Mouse (Mus musculus) neural tube, embryonic 13.5 days (tissue): Measurements from ENCODE around the gene Hjurp. TPM values are rescaled to one million over a fixed set of nuclear protein-coding genes. Genes with fewer than 3 reads are reported as not detected.

ENCODE experiments used
- ATAC-seq: fragments of 200-750 bp; cut with Nextera tagmentation; 2 replicates; pipeline ENCODE4 v1.8.0; 2017; ENCODE audit warnings: low read depth, mild to moderate bottlenecking, moderate TSS enrichment, moderate library complexity
- H3K27ac ChIP-seq: fragments of 300-500 bp; sonication (generic); replicated peaks from 2 replicates; pipeline ENCODE4 v1.5.1; 2015; ENCODE audit warnings: moderate library complexity, mild to moderate bottlenecking, inconsistent platforms
- H3K27me3 ChIP-seq: fragments of 300-500 bp; sonication (generic); 2 replicates; pipeline ENCODE4 v1.6.1; 2015; ENCODE audit warnings: mild to moderate bottlenecking, inconsistent platforms
- H3K36me3 ChIP-seq: fragments of 300-500 bp; sonication (generic); 2 replicates; pipeline ENCODE4 v1.6.1; 2015; ENCODE audit warnings: mild to moderate bottlenecking, inconsistent platforms
- H3K4me1 ChIP-seq: fragments of 300-500 bp; sonication (generic); replicated peaks from 2 replicates; pipeline ENCODE4 v1.6.1; 2015; ENCODE audit warnings: inconsistent platforms
- H3K4me2 ChIP-seq: fragments of 300-500 bp; sonication (generic); 2 replicates; pipeline ENCODE4 v1.6.1; 2015; ENCODE audit warnings: inconsistent platforms, mild to moderate bottlenecking, moderate library complexity
- H3K4me3 ChIP-seq: fragments of 300-500 bp; sonication (generic); 2 replicates; pipeline ENCODE4 v1.5.1; 2015; ENCODE audit warnings: mild to moderate bottlenecking, inconsistent platforms
- H3K9ac ChIP-seq: fragments of 300-500 bp; sonication (generic); 2 replicates; pipeline ENCODE4 v1.6.1; 2015; ENCODE audit warnings: moderate library complexity, mild to moderate bottlenecking, inconsistent platforms
- H3K9me3 ChIP-seq: fragments of 300-500 bp; sonication (generic); 2 replicates; pipeline ENCODE4 v1.6.1; 2016; ENCODE audit warnings: inconsistent platforms
- WGBS: fragments of 180-500 bp; shearing (Covaris S2); methylation state at CpG from one replicate; pipeline ENCODE4 v1.1.7; 2015; 5-methylcytosine and 5-hydroxymethylcytosine counted together
- polyA plus RNA-seq: library from polyadenylated mRNA; unstranded; fragments of >200 nt; fragmentation: Nextera tagmentation; extraction: Ambion mirVana; gene quantifications from 2 replicates; pipeline ENCODE4 v1.2.1, GENCODE M21; 2015

The Hjurp gene
- polyA plus RNA-seq, 1 experiment from 2014 or later: 69.9 TPM

DNA sequence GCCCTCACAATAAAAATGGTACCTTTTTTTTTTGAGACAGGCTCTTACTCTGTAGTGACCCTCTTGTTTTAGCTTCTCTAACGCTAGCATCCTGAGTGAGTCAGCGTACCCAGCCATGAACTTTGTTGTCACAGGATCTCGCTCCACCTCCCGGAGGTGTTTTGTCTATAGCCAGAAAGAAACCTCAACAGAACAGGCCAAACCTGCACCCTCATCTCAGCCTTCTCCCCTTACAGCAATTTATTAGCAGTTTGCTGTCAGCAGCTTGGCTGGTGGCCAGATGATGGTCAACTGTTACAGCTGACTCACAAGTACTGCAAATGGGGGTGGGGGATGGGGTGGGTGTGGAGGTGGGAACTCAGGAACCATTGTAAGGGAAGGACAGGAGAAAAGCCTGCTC lies 15.2 kb downstream of the Hjurp start:
- peaks cover 82% of the 10 kb centered on the region for H3K36me3 ChIP-seq
- no peak for ATAC-seq
- H3K4me1 ChIP-seq: peaks cover 25% of the 10 kb centered on the region
- no peak overlapping the region for H3K9ac ChIP-seq
- H3K27ac ChIP-seq: no peak overlapping the region
- H3K27me3 ChIP-seq: no peaks in the 10 kb centered on the region
- 77% methylated on average over 4 of the region's 4 CpGs for WGBS
- H3K4me3 ChIP-seq: no peak overlapping the region
- peaks cover 19% of the 10 kb centered on the region for H3K9me3 ChIP-seq
- H3K4me2 ChIP-seq: no peak overlapping the region

- H3K27me3 ChIP-seq: no peaks in the 10 kb centered on the region
- peaks cover 25% of the 10 kb centered on the region for H3K4me1 ChIP-seq
- H3K36me3 ChIP-seq: peaks cover 76% of the 10 kb centered on the region
- WGBS: 85% methylated on average over 7 of the region's 7 CpGs
- H3K4me2 ChIP-seq: no peak overlapping the region
- no peak overlapping the region for H3K9ac ChIP-seq
- H3K9me3 ChIP-seq: peaks cover 24% of the 10 kb centered on the region
- H3K27ac ChIP-seq: no peak overlapping the region
- H3K4me3 ChIP-seq: no peak overlapping the region
- ATAC-seq: no peak
These were observed 15.7 kb downstream of the Hjurp start for GRCm38 (mm10) chr1:88261706-88262105.

GRCm38 (mm10) chr1:88260604-88261377 lies 16.6 kb downstream of the Hjurp start:
- no peak for ATAC-seq
- Histone ChIP-seq H3K9me3 (peaks cover 33% of the 10 kb centered on the region), H3K9ac (no peak overlapping the region), H3K27ac (no peak overlapping the region), H3K4me1 (peaks cover 25% of the 10 kb centered on the region), H3K4me2 (no peak overlapping the region), H3K4me3 (no peak overlapping the region), H3K27me3 (no peaks in the 10 kb centered on the region), H3K36me3 (peaks cover 67% of the 10 kb centered on the region)
- 85% methylated on average over 10 of the region's 10 CpGs for WGBS

DNA sequence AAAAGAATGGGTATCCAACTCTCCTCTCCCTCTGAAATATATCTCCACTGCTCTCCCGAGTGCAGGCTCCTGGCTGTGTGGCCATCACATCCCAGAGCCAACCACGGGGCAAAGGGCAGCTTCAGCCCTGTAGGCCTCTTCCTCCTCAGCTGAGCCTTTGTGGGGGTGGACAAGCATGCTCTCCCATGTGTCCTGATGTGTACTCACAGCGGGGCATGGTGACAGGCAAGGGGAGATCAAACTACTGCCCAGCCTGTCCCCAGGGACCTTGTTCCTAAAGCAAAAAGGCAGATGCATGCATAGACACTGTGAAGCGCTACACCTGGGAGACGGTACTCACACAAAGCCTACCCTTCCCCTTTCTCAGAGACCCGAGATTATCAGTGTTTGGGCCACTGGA lies 17.3 kb downstream of the Hjurp start:
- 81% methylated on average over 6 of the region's 6 CpGs for WGBS

DNA sequence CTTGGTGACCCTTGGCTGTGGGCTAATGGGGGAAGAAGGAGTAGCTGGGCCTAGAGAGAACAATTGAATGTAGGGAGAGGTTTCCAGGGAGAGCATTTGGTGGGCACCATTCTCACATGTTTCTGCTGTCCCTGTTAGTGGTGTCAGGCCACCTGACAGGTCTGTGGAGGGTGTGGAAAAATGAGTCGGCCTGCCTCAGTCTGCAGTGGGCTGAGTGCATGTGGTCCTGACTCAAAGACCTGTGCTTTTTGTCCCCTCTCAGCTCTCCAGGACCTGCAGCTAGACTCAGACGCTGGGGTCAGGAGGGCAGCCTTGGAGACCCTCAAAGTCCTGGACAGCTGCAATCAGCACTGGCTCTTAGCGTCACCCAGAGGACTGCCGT lies 17.8 kb downstream of the Hjurp start:
- Histone ChIP-seq H3K27ac (no peak overlapping the region), H3K9ac (no peak overlapping the region), H3K36me3 (peaks cover 56% of the 10 kb centered on the region), H3K4me2 (no peak overlapping the region), H3K9me3 (peaks cover 40% of the 10 kb centered on the region), H3K4me1 (peaks cover 25% of the 10 kb centered on the region), H3K4me3 (no peak overlapping the region), H3K27me3 (no peaks in the 10 kb centered on the region)
- peak; percentile 2; the same call in 1 of the 2 replicates for ATAC-seq
- WGBS: 78% methylated on average over 4 of the region's 4 CpGs

More for the DNA sequence above, 17.3 kb downstream of the Hjurp start:
- Histone ChIP-seq H3K36me3 (peaks cover 60% of the 10 kb centered on the region), H3K27ac (no peak overlapping the region), H3K4me2 (no peak overlapping the region), H3K27me3 (no peaks in the 10 kb centered on the region), H3K9me3 (peaks cover 35% of the 10 kb centered on the region), H3K4me1 (peaks cover 25% of the 10 kb centered on the region), H3K9ac (no peak overlapping the region), H3K4me3 (no peak overlapping the region)
- ATAC-seq: peak; percentile 3; the same call in 1 of the 2 replicates

- H3K4me1 ChIP-seq: peaks cover 25% of the 10 kb centered on the region
- no peaks in the 10 kb centered on the region for H3K27me3 ChIP-seq
- H3K4me2 ChIP-seq: no peak overlapping the region
- peaks cover 46% of the 10 kb centered on the region for H3K9me3 ChIP-seq
- ATAC-seq: peak; percentile 1; the same call in 1 of the 2 replicates
- H3K4me3 ChIP-seq: no peak overlapping the region
- H3K9ac ChIP-seq: no peak overlapping the region
- 73% methylated on average over 8 of the region's 8 CpGs for WGBS
- peaks cover 50% of the 10 kb centered on the region for H3K36me3 ChIP-seq
- H3K27ac ChIP-seq: no peak overlapping the region
These were observed 18.4 kb downstream of the Hjurp start for GRCm38 (mm10) chr1:88258881-88259642.

DNA sequence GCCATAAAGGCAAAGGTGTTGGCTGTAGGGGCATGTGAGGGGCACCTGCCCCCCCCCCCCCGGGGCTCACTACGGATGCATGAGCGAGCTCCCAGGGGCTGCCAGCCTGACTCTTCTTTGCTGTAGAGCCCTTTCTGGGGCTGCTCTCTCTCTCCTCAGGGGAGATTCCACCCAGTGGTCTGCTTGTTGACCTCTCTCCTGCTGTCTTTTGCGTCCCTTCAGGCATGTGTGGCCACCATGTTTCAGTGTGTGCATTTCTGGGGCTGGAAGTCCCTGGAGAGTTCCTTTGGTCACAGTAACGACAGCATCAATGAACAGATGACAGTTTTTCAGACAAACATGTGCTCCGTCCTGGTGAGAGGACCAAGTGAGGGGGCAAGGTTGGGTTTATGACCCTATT lies 19.1 kb downstream of the Hjurp start:
- peaks cover 43% of the 10 kb centered on the region for H3K36me3 ChIP-seq
- 64% methylated on average over 6 of the region's 6 CpGs for WGBS
- ATAC-seq: no peak
- no peak overlapping the region for H3K27ac ChIP-seq
- no peak overlapping the region for H3K4me2 ChIP-seq
- H3K9me3 ChIP-seq: peaks cover 51% of the 10 kb centered on the region
- no peaks in the 10 kb centered on the region for H3K27me3 ChIP-seq
- H3K4me3 ChIP-seq: no peak overlapping the region
- H3K9ac ChIP-seq: no peak overlapping the region
- H3K4me1 ChIP-seq: peaks cover 25% of the 10 kb centered on the region

GRCm38 (mm10) chr1:88257681-88258080 lies 19.8 kb downstream of the Hjurp start:
- no peak overlapping the region for H3K9ac ChIP-seq
- peaks cover 36% of the 10 kb centered on the region for H3K36me3 ChIP-seq
- peaks cover 23% of the 10 kb centered on the region for H3K4me1 ChIP-seq
- H3K27ac ChIP-seq: no peak overlapping the region
- 79% methylated on average over 6 of the region's 6 CpGs for WGBS
- H3K4me3 ChIP-seq: no peak overlapping the region
- H3K4me2 ChIP-seq: no peak overlapping the region
- H3K9me3 ChIP-seq: peaks cover 58% of the 10 kb centered on the region
- no peaks in the 10 kb centered on the region for H3K27me3 ChIP-seq
- no peak for ATAC-seq

DNA sequence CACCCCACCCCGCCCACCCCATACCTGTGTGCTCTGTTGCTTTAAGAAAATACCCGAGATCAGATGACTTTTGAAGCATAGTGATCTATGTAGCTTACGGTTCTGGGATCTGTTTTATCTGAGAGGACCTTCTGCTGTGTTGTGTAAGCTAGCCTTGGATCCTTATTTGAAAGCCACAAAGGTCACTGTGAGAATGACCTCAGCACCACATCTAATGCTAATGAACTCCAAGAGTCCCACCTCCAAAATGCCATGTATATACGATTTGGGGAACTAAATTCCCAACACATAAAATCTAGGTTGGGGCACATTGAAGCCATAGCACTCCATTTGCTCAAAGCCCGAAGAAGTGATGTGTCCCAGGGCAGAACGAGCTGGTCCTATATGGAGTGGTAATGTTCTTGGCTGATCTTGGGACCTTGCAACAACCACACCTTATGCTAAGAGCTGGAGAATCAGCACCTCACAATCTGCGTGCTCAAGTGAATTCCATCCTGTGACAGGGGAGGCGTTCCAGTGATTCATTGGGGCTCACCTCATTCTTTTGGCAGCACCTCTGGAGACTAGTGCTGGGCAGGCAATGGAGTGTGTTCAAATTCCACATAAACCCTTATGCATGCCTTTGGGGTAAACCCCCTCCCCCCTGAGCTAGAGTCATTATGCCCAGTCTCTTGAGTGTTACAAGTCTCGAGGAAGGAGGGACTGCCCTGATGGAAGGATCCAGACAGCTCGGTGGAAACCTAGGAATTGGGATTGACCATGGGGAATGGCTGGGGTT lies 20.4 kb downstream of the Hjurp start:
- Histone ChIP-seq H3K9me3 (peaks cover 64% of the 10 kb centered on the region), H3K4me3 (no peak overlapping the region), H3K27me3 (no peaks in the 10 kb centered on the region), H3K36me3 (peaks cover 30% of the 10 kb centered on the region), H3K27ac (no peak overlapping the region), H3K4me2 (no peak overlapping the region), H3K4me1 (peaks cover 17% of the 10 kb centered on the region; the same call in 1 of the 2 replicates), H3K9ac (no peak overlapping the region)
- WGBS: 80% methylated on average over 10 of the region's 10 CpGs
- ATAC-seq: no peak

GRCm38 (mm10) chr1:88255989-88256754 lies 21.3 kb downstream of the Hjurp start:
- H3K4me3 ChIP-seq: no peak overlapping the region
- H3K4me1 ChIP-seq: peaks cover 12% of the 10 kb centered on the region; the same call in 1 of the 2 replicates
- H3K9me3 ChIP-seq: peaks cover 71% of the 10 kb centered on the region
- no peaks in the 10 kb centered on the region for H3K27me3 ChIP-seq
- peaks cover 21% of the 10 kb centered on the region for H3K36me3 ChIP-seq
- no peak overlapping the region for H3K9ac ChIP-seq
- WGBS: 81% methylated on average over 13 of the region's 13 CpGs
- no peak for ATAC-seq
- no peak overlapping the region for H3K4me2 ChIP-seq
- H3K27ac ChIP-seq: no peak overlapping the region

GRCm38 (mm10) chr1:88255466-88255857 lies 22.0 kb downstream of the Hjurp start:
- peaks cover 12% of the 10 kb centered on the region; the same call in 1 of the 2 replicates for H3K4me1 ChIP-seq
- H3K4me3 ChIP-seq: no peak overlapping the region
- H3K27me3 ChIP-seq: no peaks in the 10 kb centered on the region
- H3K9me3 ChIP-seq: peaks cover 78% of the 10 kb centered on the region
- no peak for ATAC-seq
- no peak overlapping the region for H3K9ac ChIP-seq
- H3K4me2 ChIP-seq: no peak overlapping the region
- H3K36me3 ChIP-seq: peaks cover 14% of the 10 kb centered on the region
- H3K27ac ChIP-seq: no peak overlapping the region
- 61% methylated on average over 2 of the region's 2 CpGs for WGBS
